Mouse (Mus musculus) testis, postnatal 14 days (tissue): ENCODE data around the gene Trip10.
"Not testable (repeated sequence)": the region's sequence is repeated elsewhere in the genome, so short reads cannot be mapped to it uniquely, and the experiment has no call there.

Experiments used
- DNase-seq: peaks from one replicate; pipeline ENCODE4 v3.0.0; 2021; ENCODE audit warnings: low spot score

Trip10 gene

GRCm38 (mm10) chr17:57264164-57264563, 14.9 kb downstream of the Trip10 start:
- DNase-seq: no peak

GRCm38 (mm10) chr17:57264972-57265945, 16.0 kb downstream of the Trip10 start:
- DNase-seq: peak; percentile 72

GRCm38 (mm10) chr17:57267556-57268126, 18.4 kb downstream of the Trip10 start:
- no peak for DNase-seq

DNA sequence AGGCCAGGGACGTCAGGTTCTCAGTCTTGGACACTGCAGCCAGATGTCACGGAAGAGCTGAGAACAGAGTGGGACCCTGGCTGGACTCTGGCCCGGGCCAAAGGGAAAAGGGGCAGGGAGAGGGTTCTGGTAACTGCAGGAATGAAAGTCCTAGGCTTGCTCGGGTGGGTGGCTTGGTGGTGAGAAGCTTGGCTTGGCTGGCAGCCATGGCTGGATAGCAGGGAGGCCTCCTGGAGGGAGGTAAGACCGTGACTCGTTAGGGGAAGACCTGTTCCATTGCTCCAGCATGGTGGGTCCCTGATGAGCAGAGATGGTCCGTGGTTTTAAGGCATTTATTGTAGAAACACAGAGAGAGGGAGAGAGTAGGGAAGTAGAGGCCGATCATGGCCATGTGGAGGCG, 22.0 kb downstream of the Trip10 start:
- no peak for DNase-seq

DNA sequence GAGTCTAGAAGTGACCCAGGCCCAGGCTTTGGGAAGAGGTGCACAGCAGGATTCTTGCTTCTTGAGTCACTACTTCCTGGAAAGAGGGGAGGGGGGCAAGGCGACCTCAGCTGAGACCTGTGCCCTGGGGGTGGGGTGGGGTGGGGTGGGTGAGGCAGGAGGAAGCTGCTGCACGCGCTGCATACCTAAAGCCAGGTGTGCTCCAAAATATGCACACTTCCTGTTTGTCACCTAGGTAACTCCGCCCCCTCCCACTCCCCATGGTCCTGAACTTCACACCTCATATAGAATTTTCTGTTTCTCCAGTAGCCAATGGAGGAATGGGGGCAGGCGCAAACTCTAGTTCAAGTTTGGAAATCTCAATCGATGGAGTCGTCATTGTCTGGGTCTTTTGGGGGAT, 24.6 kb downstream of the Trip10 start:
- no peak for DNase-seq

DNA sequence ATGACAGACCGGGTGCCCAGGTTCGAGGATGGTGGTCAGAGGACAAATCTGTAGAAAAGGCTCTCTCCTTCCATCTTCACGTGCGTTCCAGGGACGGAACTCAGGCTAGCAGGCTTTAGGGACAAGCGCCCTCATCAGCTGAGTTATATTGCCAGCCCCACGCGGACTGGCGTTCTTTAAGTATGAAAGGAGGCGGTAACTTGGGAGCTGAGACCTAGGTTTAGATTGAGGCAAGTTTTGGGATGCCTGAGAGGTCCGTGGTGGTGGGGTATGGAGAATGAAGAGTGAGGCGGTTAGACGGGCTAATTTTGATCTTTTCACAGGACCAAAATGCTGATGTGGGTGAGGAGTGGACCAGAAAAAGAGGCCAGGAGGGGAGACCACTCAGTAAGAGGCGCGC, 25.4 kb downstream of the Trip10 start:
- no peak for DNase-seq

- peak; percentile 76 for DNase-seq
Observed at GRCm38 (mm10) chr17:57275111-57275996, 26.1 kb downstream of the Trip10 start.

DNA sequence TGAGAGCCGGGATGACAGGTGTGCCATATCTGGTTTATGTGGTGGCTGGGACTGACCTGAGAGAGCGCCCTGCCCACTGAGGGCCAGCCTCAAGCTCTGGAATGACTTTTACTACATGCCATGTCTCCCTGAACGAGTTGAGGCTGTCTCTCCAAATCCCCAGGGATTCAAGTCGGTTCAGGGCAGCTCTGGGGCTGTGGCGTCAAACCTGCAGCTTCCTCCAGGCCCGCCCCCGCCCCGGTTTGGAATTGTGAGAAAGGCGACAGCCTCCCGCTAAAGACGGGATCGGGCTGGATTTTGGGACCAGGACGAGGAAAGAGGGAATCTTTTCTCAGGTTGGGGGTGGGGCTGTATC, 26.7 kb downstream of the Trip10 start:
- DNase-seq: no peak

DNA sequence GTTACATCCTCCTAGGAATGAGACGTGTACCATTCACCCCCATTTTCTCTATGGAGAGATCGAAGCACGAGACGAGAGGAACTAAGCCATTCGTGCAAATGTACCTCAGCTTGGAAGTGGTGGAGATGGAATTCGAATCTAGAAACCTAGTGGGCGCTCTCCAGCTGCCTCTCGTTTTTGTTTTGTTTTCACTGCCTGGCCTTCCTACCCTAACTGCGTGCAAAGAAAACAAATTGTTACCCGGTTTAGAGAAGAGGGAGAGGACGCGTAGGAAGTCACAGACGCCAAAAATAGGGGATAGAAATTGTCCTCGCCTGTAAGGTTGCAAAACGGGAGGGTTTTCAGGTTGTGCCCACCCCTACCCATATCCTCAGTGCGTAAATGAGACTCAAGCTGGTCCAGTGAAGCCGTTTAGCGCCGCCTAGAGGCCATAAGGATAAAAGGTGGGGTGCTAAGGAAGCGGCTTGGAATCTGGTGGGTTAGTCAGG, 27.4 kb downstream of the Trip10 start:
- peak; percentile 54 for DNase-seq

- not testable (repeated sequence) for DNase-seq
Observed at GRCm38 (mm10) chr17:57277598-57278261, 28.5 kb downstream of the Trip10 start.

DNA sequence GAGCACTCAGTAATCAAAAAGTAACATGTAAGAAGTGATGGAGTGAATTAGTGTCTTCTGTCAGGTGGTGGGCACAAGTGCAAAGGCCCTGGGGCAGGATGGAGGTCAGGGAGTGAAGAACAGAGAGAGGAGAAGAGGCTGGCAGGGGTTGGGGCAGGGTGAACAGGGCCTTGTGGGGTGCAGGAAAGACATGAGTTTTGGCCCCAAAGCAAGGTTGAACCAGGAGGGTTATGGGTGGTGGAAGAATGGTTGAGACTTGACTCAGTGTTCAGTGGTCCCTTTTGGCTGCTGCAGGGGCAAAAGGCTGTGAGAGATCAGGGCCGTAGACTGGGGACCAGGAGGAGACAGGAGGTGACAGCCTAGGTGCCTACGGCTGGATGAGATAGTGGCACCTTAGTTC, 29.3 kb downstream of the Trip10 start:
- DNase-seq: no peak

DNA sequence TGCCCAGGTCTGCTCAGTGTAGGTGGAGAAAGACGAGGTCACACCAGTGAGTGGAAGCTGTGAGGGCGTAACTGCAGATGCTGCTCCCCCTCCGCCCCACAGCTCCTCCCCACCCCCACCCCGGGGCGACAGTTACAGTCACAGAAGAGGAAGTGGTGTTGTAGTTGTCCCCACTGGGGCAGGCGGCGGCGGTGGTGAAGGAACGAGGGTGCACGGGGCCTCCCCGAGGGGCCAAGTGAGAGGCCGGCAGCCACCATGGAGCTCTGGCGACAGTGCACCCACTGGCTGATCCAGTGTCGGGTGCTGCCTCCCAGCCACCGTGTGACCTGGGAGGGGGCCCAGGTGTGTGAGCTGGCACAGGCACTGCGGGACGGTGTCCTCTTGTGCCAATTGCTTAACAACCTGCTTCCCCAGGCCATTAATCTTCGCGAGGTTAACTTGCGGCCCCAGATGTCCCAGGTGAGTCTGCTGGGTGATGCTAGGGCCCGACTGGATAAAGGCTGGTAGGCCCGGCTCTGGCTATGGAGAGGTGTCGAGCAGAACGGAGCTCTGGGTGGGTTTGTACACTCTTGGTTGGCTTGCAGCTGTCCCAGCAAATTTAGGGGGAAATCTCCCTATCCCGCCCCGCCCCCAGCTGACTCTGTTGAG, 29.8 kb downstream of the Trip10 start, which contains the start of gene Vav1:
Gene Vav1, plus strand, starts transcription at position 158 of the 648 bp plus-strand sequence.
- no peak for DNase-seq

DNA sequence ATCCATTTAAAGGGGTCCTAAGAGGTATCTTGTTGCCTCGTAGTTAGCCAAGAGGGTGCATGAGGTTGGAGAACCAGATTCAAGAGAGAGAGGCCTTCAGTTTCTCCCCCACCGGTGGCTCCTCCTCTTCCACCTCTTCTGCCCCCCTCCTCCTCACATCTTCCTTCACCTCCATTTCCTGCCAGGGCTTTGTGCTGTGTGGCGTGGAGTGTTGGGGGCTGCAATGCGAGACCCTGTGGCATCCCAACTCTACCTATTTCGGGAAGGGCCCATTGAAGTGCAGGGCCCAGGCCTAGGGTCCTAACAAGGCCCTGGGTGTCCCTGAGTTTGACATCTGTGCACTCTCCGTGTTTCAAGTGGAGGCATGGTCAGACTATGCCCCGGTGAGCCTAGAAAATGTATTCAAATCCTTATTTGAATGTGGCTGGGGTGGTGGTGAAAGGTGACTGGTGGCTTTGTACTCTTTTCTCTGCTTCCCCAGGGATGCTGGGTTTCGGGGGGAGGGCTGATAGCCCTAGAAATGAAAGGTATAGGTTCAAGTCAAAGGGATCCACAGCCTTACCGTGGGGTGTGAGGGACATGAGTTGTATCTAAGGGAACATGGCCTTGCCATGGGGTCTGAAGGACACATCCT, 30.5 kb downstream of the Trip10 start:
- no peak for DNase-seq

GRCm38 (mm10) chr17:57280411-57280810, 31.2 kb downstream of the Trip10 start:
- no peak for DNase-seq

- no peak for DNase-seq
Observed at GRCm38 (mm10) chr17:57283906-57284305, 34.7 kb downstream of the Trip10 start.

DNA sequence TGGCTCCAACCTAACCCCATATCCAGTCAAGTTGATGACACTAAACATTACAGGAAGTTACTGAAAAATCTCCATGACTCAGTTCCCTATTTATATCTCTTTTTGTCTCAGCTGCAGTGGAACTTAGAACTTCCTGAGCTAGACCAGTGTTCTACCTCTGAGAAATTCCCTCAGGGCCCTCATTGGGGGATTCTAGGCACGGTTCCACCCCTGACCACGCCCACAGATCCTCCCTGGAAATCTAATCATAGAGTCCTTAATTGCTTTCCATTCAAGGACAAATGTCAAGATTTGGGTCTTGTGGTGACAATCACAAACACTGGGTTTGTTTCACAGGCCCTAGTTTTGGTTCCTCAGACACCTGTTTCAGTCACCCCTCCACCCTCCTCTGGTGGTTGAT, 35.8 kb downstream of the Trip10 start:
- no peak for DNase-seq

- DNase-seq: no peak
Observed at GRCm38 (mm10) chr17:57286718-57287355, 37.6 kb downstream of the Trip10 start.

- DNase-seq: no peak
Observed at GRCm38 (mm10) chr17:57289252-57289651, 40.0 kb downstream of the Trip10 start.

DNA sequence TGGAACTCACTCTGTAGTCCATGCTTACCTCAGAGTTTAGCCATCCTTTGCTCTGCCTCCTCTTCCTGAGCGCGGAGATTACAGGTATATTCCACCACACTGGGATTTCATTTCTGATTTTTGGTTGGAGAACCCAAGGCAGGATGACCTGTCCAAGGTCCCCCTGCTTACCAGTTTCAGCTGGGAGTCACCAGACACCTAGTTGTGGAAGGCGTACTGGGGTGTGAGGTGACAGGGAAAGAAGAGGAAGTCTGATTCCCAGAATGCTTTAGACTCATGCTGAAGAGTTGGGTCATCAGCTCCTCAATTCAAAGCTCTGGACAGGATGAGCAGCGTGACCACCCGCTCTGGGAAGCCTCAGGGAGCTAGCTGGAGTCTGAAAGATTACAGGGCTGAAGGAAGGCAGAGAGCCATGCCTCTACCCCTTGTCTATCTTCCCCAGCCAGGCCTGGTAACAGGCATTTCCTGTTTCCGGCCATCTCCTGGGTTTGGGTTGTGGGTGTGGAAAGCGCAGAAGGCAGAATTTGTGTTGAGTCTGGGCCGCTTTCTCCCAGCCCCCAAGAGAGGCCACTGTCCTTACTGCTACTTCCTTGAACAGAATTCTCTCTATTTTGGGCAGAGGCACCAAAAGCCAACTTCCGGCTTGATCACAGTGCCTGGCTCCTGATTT, 40.9 kb downstream of the Trip10 start:
- DNase-seq: no peak

- no peak for DNase-seq
Observed at GRCm38 (mm10) chr17:57290671-57291055, 41.4 kb downstream of the Trip10 start.
